Mouse (Mus musculus): ENCODE data around the gene Clec12a. TPM values are rescaled to one million over a fixed set of nuclear protein-coding genes. Genes with fewer than 3 reads are reported as not detected.

The Clec12a gene
- polyA plus RNA-seq, 1 experiment: not detected

- Histone ChIP-seq H3K4me3 (replicated peaks) (no peak within 1 kb of the TSS), H3K4me1 (ENCODE audit: control insufficient read depth) (no peaks in the 10 kb centered on the region), H3K27me3 (ENCODE audit: control insufficient read depth) (no peaks in the 10 kb centered on the region), H3K36me3 (ENCODE audit: control insufficient read depth) (no peaks in the 10 kb centered on the region), H3K9me3 (ENCODE audit: control insufficient read depth, low read length) (no peaks in the 10 kb centered on the region)
- TF ChIP-seq GATA1 (IDR thresholded peaks at IDR 0.05; ENCODE audit: low read length) (no peak), TAL1 (IDR thresholded peaks at IDR 0.05; ENCODE audit: low read length) (no peak)
Observed at GRCm38 (mm10) chr6:129331610-129332009, 10.9 kb upstream of the Clec12a start, which contains the start of gene 4922502D21Rik. 4922502D21Rik (minus strand) TSS chr6:129331796.

- H3K9me3 ChIP-seq (ENCODE audit: control insufficient read depth, low read length): no peaks in the 10 kb centered on the region
- no peak overlapping the region for H3K4me3 ChIP-seq (replicated peaks)
- H3K36me3 ChIP-seq (ENCODE audit: control insufficient read depth): no peaks in the 10 kb centered on the region
- TF ChIP-seq TAL1 (IDR thresholded peaks at IDR 0.05; ENCODE audit: low read length): no peak
- no peak for TF ChIP-seq GATA1 (IDR thresholded peaks at IDR 0.05; ENCODE audit: low read length)
- no peaks in the 10 kb centered on the region for H3K27me3 ChIP-seq (ENCODE audit: control insufficient read depth)
- no peaks in the 10 kb centered on the region for H3K4me1 ChIP-seq (ENCODE audit: control insufficient read depth)
Observed at GRCm38 (mm10) chr6:129333674-129334078, 8.8 kb upstream of the Clec12a start.

GRCm38 (mm10) chr6:129337751-129338150 lies 4.7 kb upstream of the Clec12a start:
- no peak for TF ChIP-seq GATA1 (IDR thresholded peaks at IDR 0.05; ENCODE audit: low read length)
- TF ChIP-seq TAL1 (IDR thresholded peaks at IDR 0.05; ENCODE audit: low read length): no peak
- no peak overlapping the region for H3K4me3 ChIP-seq (replicated peaks)
- H3K36me3 ChIP-seq (ENCODE audit: control insufficient read depth): no peaks in the 10 kb centered on the region
- no peaks in the 10 kb centered on the region for H3K27me3 ChIP-seq (ENCODE audit: control insufficient read depth)
- no peaks in the 10 kb centered on the region for H3K9me3 ChIP-seq (ENCODE audit: control insufficient read depth, low read length)
- no peaks in the 10 kb centered on the region for H3K4me1 ChIP-seq (ENCODE audit: control insufficient read depth)

- TF ChIP-seq GATA1 (IDR thresholded peaks at IDR 0.05; ENCODE audit: low read length) (no peak), TAL1 (IDR thresholded peaks at IDR 0.05; ENCODE audit: low read length) (no peak)
Observed at GRCm38 (mm10) chr6:129344408-129344807, 1.9 kb downstream of the Clec12a start.

GRCm38 (mm10) chr6:129349524-129350352 lies 7.2 kb downstream of the Clec12a start:
- H3K4me1 ChIP-seq (ENCODE audit: control insufficient read depth): no peaks in the 10 kb centered on the region
- H3K27me3 ChIP-seq (ENCODE audit: control insufficient read depth): no peaks in the 10 kb centered on the region
- no peak for TF ChIP-seq TAL1 (IDR thresholded peaks at IDR 0.05; ENCODE audit: low read length)
- no peak for TF ChIP-seq GATA1 (IDR thresholded peaks at IDR 0.05; ENCODE audit: low read length)
- no peak overlapping the region for H3K4me3 ChIP-seq (replicated peaks)
- no peaks in the 10 kb centered on the region for H3K9me3 ChIP-seq (ENCODE audit: control insufficient read depth, low read length)
- no peaks in the 10 kb centered on the region for H3K36me3 ChIP-seq (ENCODE audit: control insufficient read depth)

More at GRCm38 (mm10) chr6:129344408-129344807, 1.9 kb downstream of the Clec12a start:
- H3K4me3 ChIP-seq (replicated peaks): no peak overlapping the region
- H3K36me3 ChIP-seq (ENCODE audit: control insufficient read depth): no peaks in the 10 kb centered on the region
- no peaks in the 10 kb centered on the region for H3K27me3 ChIP-seq (ENCODE audit: control insufficient read depth)
- H3K9me3 ChIP-seq (ENCODE audit: control insufficient read depth, low read length): no peaks in the 10 kb centered on the region
- no peaks in the 10 kb centered on the region for H3K4me1 ChIP-seq (ENCODE audit: control insufficient read depth)

- Histone ChIP-seq H3K4me3 (replicated peaks) (no peak overlapping the region), H3K36me3 (ENCODE audit: control insufficient read depth) (no peaks in the 10 kb centered on the region), H3K9me3 (ENCODE audit: control insufficient read depth, low read length) (no peaks in the 10 kb centered on the region), H3K4me1 (ENCODE audit: control insufficient read depth) (no peaks in the 10 kb centered on the region), H3K27me3 (ENCODE audit: control insufficient read depth) (no peaks in the 10 kb centered on the region)
- TF ChIP-seq TAL1 (IDR thresholded peaks at IDR 0.05; ENCODE audit: low read length) (no peak), GATA1 (IDR thresholded peaks at IDR 0.05; ENCODE audit: low read length) (no peak)
Observed at GRCm38 (mm10) chr6:129351091-129351490, 8.6 kb downstream of the Clec12a start.

GRCm38 (mm10) chr6:129355774-129356173 lies 13.3 kb downstream of the Clec12a start:
- no peaks in the 10 kb centered on the region for H3K9me3 ChIP-seq (ENCODE audit: control insufficient read depth, low read length)
- no peaks in the 10 kb centered on the region for H3K36me3 ChIP-seq (ENCODE audit: control insufficient read depth)
- H3K27me3 ChIP-seq (ENCODE audit: control insufficient read depth): no peaks in the 10 kb centered on the region
- no peak for TF ChIP-seq GATA1 (IDR thresholded peaks at IDR 0.05; ENCODE audit: low read length)
- no peak for TF ChIP-seq TAL1 (IDR thresholded peaks at IDR 0.05; ENCODE audit: low read length)
- H3K4me3 ChIP-seq (replicated peaks): no peak overlapping the region
- H3K4me1 ChIP-seq (ENCODE audit: control insufficient read depth): no peaks in the 10 kb centered on the region

GRCm38 (mm10) chr6:129356430-129356829 lies 13.9 kb downstream of the Clec12a start:
- no peaks in the 10 kb centered on the region for H3K36me3 ChIP-seq (ENCODE audit: control insufficient read depth)
- H3K4me1 ChIP-seq (ENCODE audit: control insufficient read depth): no peaks in the 10 kb centered on the region
- TF ChIP-seq GATA1 (IDR thresholded peaks at IDR 0.05; ENCODE audit: low read length) (no peak), TAL1 (IDR thresholded peaks at IDR 0.05; ENCODE audit: low read length) (no peak)
- H3K4me3 ChIP-seq (replicated peaks): no peak overlapping the region
- H3K9me3 ChIP-seq (ENCODE audit: control insufficient read depth, low read length): no peaks in the 10 kb centered on the region
- H3K27me3 ChIP-seq (ENCODE audit: control insufficient read depth): no peaks in the 10 kb centered on the region

GRCm38 (mm10) chr6:129359515-129359914 lies 17.0 kb downstream of the Clec12a start:
- Histone ChIP-seq H3K36me3 (ENCODE audit: control insufficient read depth) (no peaks in the 10 kb centered on the region), H3K4me1 (ENCODE audit: control insufficient read depth) (no peaks in the 10 kb centered on the region; the same call in 1 of the 2 replicates), H3K4me3 (replicated peaks) (no peak overlapping the region), H3K9me3 (ENCODE audit: control insufficient read depth, low read length) (no peaks in the 10 kb centered on the region), H3K27me3 (ENCODE audit: control insufficient read depth) (no peaks in the 10 kb centered on the region)
- no peak for TF ChIP-seq GATA1 (IDR thresholded peaks at IDR 0.05; ENCODE audit: low read length)
- no peak for TF ChIP-seq TAL1 (IDR thresholded peaks at IDR 0.05; ENCODE audit: low read length)

Measured in erythroblast, embryonic 14.5 days (primary cell).